Mouse (Mus musculus) heart, postnatal 0 days (tissue): ENCODE measurements around the gene Tbc1d16. TPM values are rescaled to one million over a fixed set of nuclear protein-coding genes. Genes with fewer than 3 reads are reported as not detected.

Experiments
- ATAC-seq: fragments of 200-750 bp; cut with Nextera tagmentation; 2 replicates; pipeline ENCODE4 v1.8.0; 2017; ENCODE audit warnings: low read depth, moderate number of reproducible peaks, moderate library complexity; ENCODE audit not compliant: insufficient read depth
- DNase-seq: peaks from one replicate; pipeline ENCODE4 v3.0.0-alpha.2; 2016; ENCODE audit warnings: low spot score
- H3K27ac ChIP-seq: fragments of 300-500 bp; sonication (generic); 2 replicates; pipeline ENCODE4 v1.5.1; 2014; ENCODE audit warnings: low read depth, mild to moderate bottlenecking
- H3K27me3 ChIP-seq: fragments of 300-500 bp; sonication (generic); 2 replicates; pipeline ENCODE4 v1.6.1; 2014; ENCODE audit warnings: low read length, mixed read lengths; ENCODE audit not compliant: control insufficient read depth, insufficient read depth
- H3K36me3 ChIP-seq: fragments of 300-500 bp; sonication (generic); replicated peaks from 2 replicates; pipeline ENCODE4 v1.6.1; 2014; ENCODE audit warnings: low read length, mixed read lengths; ENCODE audit not compliant: control insufficient read depth, insufficient read depth
- H3K4me1 ChIP-seq: fragments of 300-500 bp; sonication (generic); 2 replicates; pipeline ENCODE4 v1.6.1; 2014; ENCODE audit warnings: antibody characterized with exemption; ENCODE audit not compliant: control insufficient read depth, insufficient read depth
- H3K4me2 ChIP-seq: fragments of 300-500 bp; sonication (generic); 2 replicates; pipeline ENCODE4 v1.6.1; 2014; ENCODE audit warnings: low read depth, mild to moderate bottlenecking, low read length, moderate library complexity
- H3K4me3 ChIP-seq: fragments of 300-500 bp; sonication (generic); 2 replicates; pipeline ENCODE4 v1.5.1; 2014; ENCODE audit warnings: low read depth, low read length
- H3K9ac ChIP-seq: fragments of 300-500 bp; sonication (generic); replicated peaks from 2 replicates; pipeline ENCODE4 v1.6.1; 2014; ENCODE audit warnings: low read depth, low read length, mixed read lengths
- H3K9me3 ChIP-seq: fragments of 300-500 bp; sonication (generic); replicated peaks from 2 replicates; pipeline ENCODE4 v1.6.1; 2016; ENCODE audit warnings: low read length; ENCODE audit not compliant: control insufficient read depth
- CTCF ChIP-seq: IDR thresholded peaks from 2 replicates; pipeline ENCODE4 v1.5.1; 2016; ENCODE audit warnings: antibody characterized with exemption, control low read depth, low read depth
- EP300 ChIP-seq: IDR thresholded peaks from 2 replicates; pipeline ENCODE4 v1.6.1; 2016; ENCODE audit warnings: antibody characterized with exemption, low read depth
- WGBS: fragments of 180-500 bp; shearing (Covaris S2); extraction: QIAGEN DNeasy Blood & Tissue Kit; methylation state at CpG from one replicate; pipeline ENCODE4 v1.1.7; 2014; 5-methylcytosine and 5-hydroxymethylcytosine counted together
- polyA plus RNA-seq: library from polyadenylated mRNA; unstranded; fragments of >200 nt; fragmentation: Nextera tagmentation; extraction: Ambion mirVana; gene quantifications from 2 replicates; pipeline ENCODE4 v1.2.1, GENCODE M21; 2015
- total RNA-seq: library from RNA; depleted of rRNA; stranded (reverse); fragments of >200 nt; gene quantifications from 2 replicates; pipeline ENCODE4 v1.2.3, GENCODE M21; 2014; ENCODE audit warnings: low replicate concordance

Tbc1d16 gene
- total and polyA plus RNA-seq, 2 experiments from 2014 or later, result 12.9 to 50.8 TPM

DNA sequence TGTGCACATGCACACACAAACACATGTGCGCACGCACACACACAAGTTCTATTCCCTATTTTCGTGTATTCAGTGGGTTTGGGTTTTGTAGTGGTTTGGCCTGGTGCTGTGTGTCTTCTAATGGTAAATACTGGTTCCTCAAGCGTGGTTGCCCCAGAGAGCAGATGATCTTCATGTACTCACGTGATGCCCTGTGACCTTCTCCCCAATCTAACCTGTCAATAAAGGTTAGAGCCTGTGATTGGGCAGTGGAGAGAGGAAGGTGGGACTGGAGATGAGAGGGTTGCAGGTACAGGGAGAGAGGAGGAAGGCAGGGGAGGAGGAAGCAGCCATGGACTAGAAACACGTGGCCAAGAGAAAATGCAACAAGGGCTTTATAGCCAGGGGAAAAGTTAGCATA, 10.4 kb downstream of the Tbc1d16 start:
- no peak overlapping the region for H3K9ac ChIP-seq
- no peaks in the 10 kb centered on the region for H3K27me3 ChIP-seq
- ATAC-seq (no peak), DNase-seq (no peak)
- no peak overlapping the region for H3K27ac ChIP-seq
- H3K4me2 ChIP-seq, result no peak overlapping the region
- WGBS, result 91% methylated on average over 6 of the region's 6 CpGs
- no peak overlapping the region for H3K4me3 ChIP-seq
- no peaks in the 10 kb centered on the region for H3K36me3 ChIP-seq
- peaks cover 56% of the 10 kb centered on the region for H3K4me1 ChIP-seq
- no peaks in the 10 kb centered on the region for H3K9me3 ChIP-seq
- no peak for TF ChIP-seq EP300
- no peak for TF ChIP-seq CTCF

GRCm38 (mm10) chr11:119215905-119216507, 12.3 kb downstream of the Tbc1d16 start:
- Histone ChIP-seq H3K4me1 (peaks cover 61% of the 10 kb centered on the region), H3K27me3 (no peaks in the 10 kb centered on the region), H3K9me3 (no peaks in the 10 kb centered on the region), H3K4me3 (peak overlapping the region; percentile 30), H3K36me3 (no peaks in the 10 kb centered on the region), H3K9ac (peak overlapping the region; percentile 2), H3K27ac (peak overlapping the region; percentile 97), H3K4me2 (peak overlapping the region; percentile 67)
- TF ChIP-seq CTCF (no peak), EP300 (no peak; the same call in 1 of the 2 replicates)
- WGBS, result 23% methylated on average over 9 of the region's 9 CpGs
- ATAC-seq (peak; percentile 12; the same call in 1 of the 2 replicates), DNase-seq (peak; percentile 66)

DNA sequence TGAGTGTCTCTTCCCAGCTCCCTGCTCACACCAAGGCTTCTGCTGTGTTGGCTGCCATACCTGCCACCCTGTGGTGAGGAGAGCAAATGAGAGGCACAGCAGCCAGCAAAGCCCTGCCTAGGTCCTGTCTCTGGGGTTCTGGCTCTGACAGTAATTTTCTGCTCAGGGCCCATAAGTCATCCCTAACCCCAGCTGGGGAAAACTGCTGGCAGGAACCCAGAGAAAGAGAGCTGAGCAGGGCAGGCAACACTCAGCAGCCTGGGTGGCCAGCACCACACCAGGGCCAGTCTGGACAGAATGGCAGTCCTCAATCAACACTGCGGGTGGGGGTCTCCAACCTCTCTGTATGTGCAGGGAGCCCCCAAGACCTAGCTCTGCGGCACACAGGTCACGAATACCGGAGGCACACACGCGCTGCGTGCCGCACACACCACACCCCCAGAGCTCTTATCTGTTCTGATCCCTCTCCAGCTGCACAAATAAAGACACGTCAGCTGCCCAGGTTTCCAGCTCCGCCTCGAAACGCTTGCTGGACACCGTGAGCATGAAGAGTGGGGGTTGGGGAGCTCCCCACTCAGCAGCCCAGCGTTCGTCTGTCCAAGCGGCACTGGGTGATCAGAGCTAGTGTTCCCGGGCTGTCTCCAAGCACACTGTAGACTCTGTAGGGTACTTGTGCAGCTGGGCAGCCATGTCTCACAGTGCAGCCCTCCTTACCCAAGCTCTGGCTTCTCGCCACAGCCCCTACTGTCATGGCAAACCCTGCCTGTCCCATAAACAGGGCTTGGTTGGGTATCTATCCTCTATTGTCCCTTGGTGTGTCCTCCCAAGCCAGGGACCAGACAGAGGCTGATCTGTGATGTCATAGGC, 13.0 kb downstream of the Tbc1d16 start:
- WGBS, result 3% methylated on average over 18 of the region's 18 CpGs
- H3K4me2 ChIP-seq, result peak overlapping the region; percentile 67
- H3K27me3 ChIP-seq, result no peaks in the 10 kb centered on the region
- peak; percentile 95 for DNase-seq
- H3K9ac ChIP-seq, result peak overlapping the region; percentile 2
- no peaks in the 10 kb centered on the region for H3K9me3 ChIP-seq
- H3K4me3 ChIP-seq, result peak overlapping the region; percentile 30
- no peak; the same call in 1 of the 2 replicates for TF ChIP-seq EP300
- peak; percentile 51 for TF ChIP-seq CTCF
- peaks cover 63% of the 10 kb centered on the region for H3K4me1 ChIP-seq
- no peaks in the 10 kb centered on the region for H3K36me3 ChIP-seq
- H3K27ac ChIP-seq, result peak overlapping the region; percentile 97
- peak; percentile 82 for ATAC-seq

- H3K9ac ChIP-seq, result no peak overlapping the region
- no peaks in the 10 kb centered on the region; the same call in 1 of the 2 replicates for H3K36me3 ChIP-seq
- 0 out of 2 replicates have a peak overlapping the region, but pooled peaks have one; percentile 22 for H3K27ac ChIP-seq
- no peak overlapping the region for H3K4me2 ChIP-seq
- no peak overlapping the region for H3K4me3 ChIP-seq
- no peak for ATAC-seq
- H3K9me3 ChIP-seq, result no peaks in the 10 kb centered on the region
- WGBS, result 50% methylated on average over 19 of the region's 19 CpGs
- DNase-seq, result no peak
- peaks cover 56% of the 10 kb centered on the region for H3K4me1 ChIP-seq
- TF ChIP-seq CTCF (no peak), EP300 (no peak)
- H3K27me3 ChIP-seq, result no peaks in the 10 kb centered on the region
Measured at GRCm38 (mm10) chr11:119213166-119213885, 15.0 kb downstream of the Tbc1d16 start.

DNA sequence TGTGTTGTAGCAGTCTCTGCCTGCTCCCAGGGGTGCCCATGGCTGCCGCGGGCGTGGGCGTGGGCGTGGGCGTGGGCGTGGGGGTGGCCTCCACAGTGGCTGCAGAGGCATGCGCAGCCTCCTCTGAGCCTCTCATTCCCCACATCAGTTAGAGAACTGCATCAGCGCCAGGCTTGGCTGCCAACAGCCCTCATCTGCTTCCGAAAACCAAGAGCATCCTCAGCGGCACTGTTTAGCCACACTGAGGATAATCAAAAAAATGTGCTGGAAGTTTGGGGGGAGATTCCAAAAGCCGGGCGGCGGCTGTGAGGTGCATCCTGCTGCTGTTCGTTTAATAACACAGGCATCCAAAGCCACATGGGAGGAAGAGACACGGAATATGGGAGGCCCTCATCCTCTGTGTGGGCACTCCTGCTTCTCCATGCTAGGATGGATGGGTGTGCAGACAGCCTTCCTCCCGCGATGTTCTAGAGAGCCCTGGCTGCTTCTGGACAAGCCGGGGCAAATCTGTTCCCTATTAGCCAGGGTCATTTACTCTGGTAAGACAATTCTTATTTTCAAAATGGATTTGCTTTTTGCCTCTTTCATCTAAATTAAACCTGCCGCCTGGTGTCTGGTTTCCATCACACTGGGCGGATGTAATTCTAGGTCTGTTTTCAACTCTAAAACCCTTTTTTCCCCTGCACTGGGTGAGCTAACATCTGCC, 16.5 kb downstream of the Tbc1d16 start:
- no peak overlapping the region for H3K9ac ChIP-seq
- no peak overlapping the region for H3K4me2 ChIP-seq
- H3K4me3 ChIP-seq, result no peak overlapping the region
- 90% methylated on average over 21 of the region's 21 CpGs for WGBS
- no peaks in the 10 kb centered on the region for H3K9me3 ChIP-seq
- H3K36me3 ChIP-seq, result peaks cover 9% of the 10 kb centered on the region
- no peak for ATAC-seq
- H3K4me1 ChIP-seq, result peaks cover 56% of the 10 kb centered on the region
- DNase-seq, result no peak
- no peaks in the 10 kb centered on the region for H3K27me3 ChIP-seq
- TF ChIP-seq EP300, result no peak
- TF ChIP-seq CTCF, result no peak
- H3K27ac ChIP-seq, result no peak overlapping the region
